Comparison of ENCODE assay signal across 8 mouse cellular contexts in genomic region chr4:129272756-129273046, GRCm38 (mm10). TPM values are rescaled to one million over a fixed set of nuclear protein-coding genes. Genes with fewer than 3 reads are reported as not detected.
A peak's percentile ranks its signal among the peaks of the same experiment; 100 is the strongest.
DNase-seq lines count a peak whose midpoint lies in the region; ATAC-seq and TF ChIP-seq lines count a peak whose summit lies in the region.

No protein-coding gene starts in this region.

- no peak for ATAC-seq in heart, embryonic 13.5 days (ENCODE audit: extremely low read depth, insufficient number of reproducible peaks, low FRiP score, low TSS enrichment)
- peak; percentile 62 for ATAC-seq in intestine, embryonic 16.5 days
- no peak for ATAC-seq in hindbrain, embryonic 14.5 days (ENCODE audit: low FRiP score)

- H3K9ac ChIP-seq in heart, embryonic 13.5 days, result peak overlapping the region; percentile 37; the same call in 1 of the 2 replicates
- peak overlapping the region; percentile 46 for H3K9ac ChIP-seq in intestine, embryonic 16.5 days (ENCODE audit: low read depth, low read length)
- no peak overlapping the region for H3K9ac ChIP-seq in hindbrain, embryonic 14.5 days

- no peak overlapping the region for H3K27ac ChIP-seq in heart, embryonic 13.5 days (replicated peaks)
- no peak overlapping the region for H3K27ac ChIP-seq in heart, embryonic 10.5 days
- H3K27ac ChIP-seq in cerebellum, adult 2 months (ENCODE audit: insufficient read depth, low read length), result peak overlapping the region; percentile 71
- peak overlapping the region; percentile 83 for H3K27ac ChIP-seq in intestine, embryonic 16.5 days (ENCODE audit: low read length)
- H3K27ac ChIP-seq in hindbrain, embryonic 14.5 days, result no peak overlapping the region

- TF ChIP-seq CTCF in cerebellum, adult 2 months (IDR thresholded peaks at IDR 0.05; ENCODE audit: borderline replicate concordance, insufficient read depth, low read depth, low read length), result peak; percentile 42; the same call in 1 of the 2 replicates

- H3K4me3 ChIP-seq in heart, embryonic 13.5 days, result peak overlapping the region; percentile 1
- H3K4me3 ChIP-seq in heart, embryonic 10.5 days, result no peak overlapping the region
- H3K4me3 ChIP-seq in cerebellum, adult 2 months (replicated peaks; ENCODE audit: insufficient read depth, low read depth, low read length), result no peak overlapping the region
- peak overlapping the region; percentile 27 for H3K4me3 ChIP-seq in intestine, embryonic 16.5 days (ENCODE audit: low read length)
- H3K4me3 ChIP-seq in hindbrain, embryonic 14.5 days (replicated peaks; ENCODE audit: low read length), result no peak overlapping the region

- no peak for DNase-seq in heart, embryonic 10.5 days (ENCODE audit: low spot score)
- DNase-seq in CD4-positive helper T cell, adult 2 months (ENCODE audit: low read depth, low spot score), result peak; percentile 34
- peak; percentile 91 to 94 for DNase-seq in cerebellum, adult 2 months
- DNase-seq in lung, postnatal 25 days (ENCODE audit: low spot score), result peak; percentile 69
- DNase-seq in spleen, adult 12 weeks (ENCODE audit: low spot score), result no peak
- DNase-seq in hindbrain, embryonic 14.5 days (ENCODE audit: low spot score), result no peak

- peak overlapping the region; percentile 47 for H3K4me2 ChIP-seq in heart, embryonic 13.5 days
- peak overlapping the region; percentile 26 for H3K4me2 ChIP-seq in intestine, embryonic 16.5 days (ENCODE audit: low read depth, low read length)
- no peak overlapping the region for H3K4me2 ChIP-seq in hindbrain, embryonic 14.5 days (replicated peaks)

- no peaks in the 10 kb centered on the region for H3K36me3 ChIP-seq in heart, embryonic 13.5 days
- no peaks in the 10 kb centered on the region for H3K36me3 ChIP-seq in heart, embryonic 10.5 days
- H3K36me3 ChIP-seq in intestine, embryonic 16.5 days (ENCODE audit: control insufficient read depth, insufficient read depth, low read length), result no peaks in the 10 kb centered on the region
- H3K36me3 ChIP-seq in hindbrain, embryonic 14.5 days (replicated peaks; ENCODE audit: control insufficient read depth, insufficient read depth), result no peaks in the 10 kb centered on the region

- peaks cover 44% of the 10 kb centered on the region for H3K27me3 ChIP-seq in heart, embryonic 13.5 days (replicated peaks)
- H3K27me3 ChIP-seq in heart, embryonic 10.5 days (ENCODE audit: insufficient read depth, poor library complexity, severe bottlenecking), result peaks cover 49% of the 10 kb centered on the region
- no peaks in the 10 kb centered on the region for H3K27me3 ChIP-seq in cerebellum, adult 2 months (ENCODE audit: control insufficient read depth, insufficient read depth, low read length)
- no peaks in the 10 kb centered on the region for H3K27me3 ChIP-seq in intestine, embryonic 16.5 days (replicated peaks; ENCODE audit: control insufficient read depth, insufficient read depth, low read length)
- H3K27me3 ChIP-seq in hindbrain, embryonic 14.5 days (ENCODE audit: control insufficient read depth, insufficient read depth, low read length), result no peaks in the 10 kb centered on the region

- no peak for TF ChIP-seq POLR2A in cerebellum, adult 2 months (IDR thresholded peaks at IDR 0.05; ENCODE audit: borderline replicate concordance, insufficient read depth, low read length)

- no peaks in the 10 kb centered on the region for H3K9me3 ChIP-seq in heart, embryonic 13.5 days
- no peaks in the 10 kb centered on the region for H3K9me3 ChIP-seq in heart, embryonic 10.5 days
- no peaks in the 10 kb centered on the region for H3K9me3 ChIP-seq in intestine, embryonic 16.5 days (ENCODE audit: control insufficient read depth, low read length)
- no peaks in the 10 kb centered on the region for H3K9me3 ChIP-seq in hindbrain, embryonic 14.5 days (ENCODE audit: control insufficient read depth, low read length)

- 32% methylated on average over 5 of the region's 5 CpGs for WGBS in heart, embryonic 13.5 days
- 36% methylated on average over 5 of the region's 5 CpGs for WGBS in heart, embryonic 10.5 days
- WGBS in cerebellum, adult 2 months, result 4% methylated on average over 5 of the region's 5 CpGs
- 35% methylated on average over 5 of the region's 5 CpGs for WGBS in intestine, embryonic 16.5 days
- WGBS in hindbrain, embryonic 14.5 days, result 45% methylated on average over 5 of the region's 5 CpGs

- peaks cover 10% of the 10 kb centered on the region for H3K4me1 ChIP-seq in heart, embryonic 13.5 days
- peaks cover 11% of the 10 kb centered on the region; the same call in 1 of the 2 replicates for H3K4me1 ChIP-seq in heart, embryonic 10.5 days
- peaks cover 15% of the 10 kb centered on the region for H3K4me1 ChIP-seq in cerebellum, adult 2 months (ENCODE audit: control insufficient read depth, insufficient read depth, low read length)
- H3K4me1 ChIP-seq in intestine, embryonic 16.5 days (ENCODE audit: control insufficient read depth, insufficient read depth, low read length), result peaks cover 6% of the 10 kb centered on the region
- H3K4me1 ChIP-seq in hindbrain, embryonic 14.5 days (replicated peaks; ENCODE audit: control insufficient read depth, insufficient read depth, low read length), result no peaks in the 10 kb centered on the region

RNA-seq across cellular contexts. Expression of gene C77080, which starts 11.5 kb away (rescaled TPM):
- polyA plus RNA-seq in heart, embryonic 13.5 days (2015; fragmentation: Nextera tagmentation; extraction: Ambion mirVana), result 1.8 and 2.3 TPM in 2 replicates
- 1.1 and 2.7 TPM in 2 replicates for polyA plus RNA-seq in heart, embryonic 10.5 days (2016; fragmentation: Nextera tagmentation; extraction: Ambion mirVana)
- 15.6 and 18.5 TPM in 2 replicates for polyA plus RNA-seq in cerebellum, adult 2 months (2012; rRNA removed)
- 6.5 and 7.5 TPM in 2 replicates for polyA plus RNA-seq in intestine, embryonic 16.5 days (2015; fragmentation: Nextera tagmentation; extraction: Ambion mirVana)
- polyA plus RNA-seq in hindbrain, embryonic 14.5 days (2014; fragmentation: Nextera tagmentation; extraction: Ambion mirVana), result 5.8 and 7.0 TPM in 2 replicates

RNA-seq across cellular contexts. Expression of gene Sync, which starts 14.7 kb away (rescaled TPM):
- polyA plus RNA-seq in heart, embryonic 13.5 days (2015; fragmentation: Nextera tagmentation; extraction: Ambion mirVana), result 1.1 and 1.6 TPM in 2 replicates
- polyA plus RNA-seq in heart, embryonic 10.5 days (2016; fragmentation: Nextera tagmentation; extraction: Ambion mirVana), result 0.42 and 1.2 TPM in 2 replicates
- polyA plus RNA-seq in cerebellum, adult 2 months (2012; rRNA removed), result 1.00 and 1.4 TPM in 2 replicates
- 1.1 and 1.3 TPM in 2 replicates for polyA plus RNA-seq in intestine, embryonic 16.5 days (2015; fragmentation: Nextera tagmentation; extraction: Ambion mirVana)
- 1.2 and 2.2 TPM in 2 replicates for polyA plus RNA-seq in hindbrain, embryonic 14.5 days (2014; fragmentation: Nextera tagmentation; extraction: Ambion mirVana)

Comparison
In these comparisons a context has a peak if more than half of its experiments do, and no peak if none do; other contexts are left out.
1. H3K4me3 ChIP-seq: peak in heart, embryonic 13.5 days (single experiment) and intestine, embryonic 16.5 days (single experiment); none in heart, embryonic 10.5 days (single experiment), cerebellum, adult 2 months (single experiment) and hindbrain, embryonic 14.5 days (single experiment).
2. H3K27ac ChIP-seq: peak in cerebellum, adult 2 months (single experiment) and intestine, embryonic 16.5 days (single experiment); none in heart, embryonic 13.5 days (single experiment), heart, embryonic 10.5 days (single experiment) and hindbrain, embryonic 14.5 days (single experiment).
3. DNase-seq: peak in CD4-positive helper T cell, adult 2 months (single experiment), cerebellum, adult 2 months (2 of 2) and lung, postnatal 25 days (single experiment); none in heart, embryonic 10.5 days (single experiment), spleen, adult 12 weeks (single experiment) and hindbrain, embryonic 14.5 days (single experiment).